Mouse (Mus musculus): ENCODE measurements around the gene Rfx7. TPM values are rescaled to one million over a fixed set of nuclear protein-coding genes. Genes with fewer than 3 reads are reported as not detected.
"Not testable (repeated sequence)": the region's sequence is repeated elsewhere in the genome, so short reads cannot be mapped to it uniquely, and the experiment has no call there.

Gene Rfx7
- total RNA-seq, 2 experiments from 2014 or later = 20.4 to 73.0 TPM

- no peak for ATAC-seq (replicated peaks; ENCODE audit: poor library complexity, severe bottlenecking)
Measured at GRCm38 (mm10) chr9:72638951-72639842, 107.2 kb downstream of the Rfx7 start.

GRCm38 (mm10) chr9:72639843-72640621 lies 108.0 kb downstream of the Rfx7 start:
- ATAC-seq (replicated peaks; ENCODE audit: poor library complexity, severe bottlenecking) = peak; percentile 94

- no peak for ATAC-seq (replicated peaks; ENCODE audit: poor library complexity, severe bottlenecking)
Measured at GRCm38 (mm10) chr9:72640642-72641041, 108.6 kb downstream of the Rfx7 start.

GRCm38 (mm10) chr9:72641093-72641680 lies 109.1 kb downstream of the Rfx7 start:
- no peak for ATAC-seq (replicated peaks; ENCODE audit: poor library complexity, severe bottlenecking)

GRCm38 (mm10) chr9:72642756-72643447 lies 110.9 kb downstream of the Rfx7 start:
- not testable (repeated sequence) for ATAC-seq (replicated peaks; ENCODE audit: poor library complexity, severe bottlenecking)

GRCm38 (mm10) chr9:72643651-72644417 lies 111.8 kb downstream of the Rfx7 start:
- no peak for ATAC-seq (replicated peaks; ENCODE audit: poor library complexity, severe bottlenecking)

GRCm38 (mm10) chr9:72644418-72645110 lies 112.5 kb downstream of the Rfx7 start:
- ATAC-seq (replicated peaks; ENCODE audit: poor library complexity, severe bottlenecking) = no peak

- ATAC-seq (replicated peaks; ENCODE audit: poor library complexity, severe bottlenecking) = no peak
Measured at GRCm38 (mm10) chr9:72649781-72650180, 117.7 kb downstream of the Rfx7 start.

- ATAC-seq (replicated peaks; ENCODE audit: poor library complexity, severe bottlenecking) = no peak
Measured at GRCm38 (mm10) chr9:72652961-72653360, 120.9 kb downstream of the Rfx7 start.

GRCm38 (mm10) chr9:72653533-72653932 lies 121.5 kb downstream of the Rfx7 start:
- ATAC-seq (replicated peaks; ENCODE audit: poor library complexity, severe bottlenecking) = no peak

- peak; percentile 69 for ATAC-seq (replicated peaks; ENCODE audit: poor library complexity, severe bottlenecking)
Measured at GRCm38 (mm10) chr9:72654593-72655242, 122.7 kb downstream of the Rfx7 start.

- peak; percentile 13; the same call in 1 of the 2 replicates for ATAC-seq (replicated peaks; ENCODE audit: poor library complexity, severe bottlenecking)
Measured at GRCm38 (mm10) chr9:72655602-72656001, 123.6 kb downstream of the Rfx7 start.

GRCm38 (mm10) chr9:72656491-72656890 lies 124.5 kb downstream of the Rfx7 start:
- ATAC-seq (replicated peaks; ENCODE audit: poor library complexity, severe bottlenecking) = no peak

- peak; percentile 28 for ATAC-seq (replicated peaks; ENCODE audit: poor library complexity, severe bottlenecking)
Measured at GRCm38 (mm10) chr9:72656940-72657339, 124.9 kb downstream of the Rfx7 start.

- ATAC-seq (replicated peaks; ENCODE audit: poor library complexity, severe bottlenecking) = no peak
Measured at GRCm38 (mm10) chr9:72657694-72658093, 125.7 kb downstream of the Rfx7 start.

GRCm38 (mm10) chr9:72660139-72660538 lies 128.1 kb downstream of the Rfx7 start:
- peak; percentile 72 for ATAC-seq (replicated peaks; ENCODE audit: poor library complexity, severe bottlenecking)

GRCm38 (mm10) chr9:72660911-72661310 lies 128.9 kb downstream of the Rfx7 start:
- ATAC-seq (replicated peaks; ENCODE audit: poor library complexity, severe bottlenecking) = no peak

GRCm38 (mm10) chr9:72661561-72661894 lies 129.5 kb downstream of the Rfx7 start:
- ATAC-seq (replicated peaks; ENCODE audit: poor library complexity, severe bottlenecking) = no peak

Data from granulocyte monocyte progenitor cell, adult 5-6 weeks (primary cell).